Mouse (Mus musculus) retina, postnatal 7 days (tissue): ENCODE results near the gene Wnt9a.

ENCODE experiments used
- DNase-seq: peaks from one replicate; pipeline ENCODE4 v3.0.0-alpha.2; 2012; ENCODE audit warnings: low read depth, low spot score

The Wnt9a gene

GRCm38 (mm10) chr11:59302700-59303569 is 3.8 kb upstream of the Wnt9a start:
- peak; percentile 78 for DNase-seq

GRCm38 (mm10) chr11:59305008-59305820 is 1.5 kb upstream of the Wnt9a start:
- DNase-seq = no peak

DNA sequence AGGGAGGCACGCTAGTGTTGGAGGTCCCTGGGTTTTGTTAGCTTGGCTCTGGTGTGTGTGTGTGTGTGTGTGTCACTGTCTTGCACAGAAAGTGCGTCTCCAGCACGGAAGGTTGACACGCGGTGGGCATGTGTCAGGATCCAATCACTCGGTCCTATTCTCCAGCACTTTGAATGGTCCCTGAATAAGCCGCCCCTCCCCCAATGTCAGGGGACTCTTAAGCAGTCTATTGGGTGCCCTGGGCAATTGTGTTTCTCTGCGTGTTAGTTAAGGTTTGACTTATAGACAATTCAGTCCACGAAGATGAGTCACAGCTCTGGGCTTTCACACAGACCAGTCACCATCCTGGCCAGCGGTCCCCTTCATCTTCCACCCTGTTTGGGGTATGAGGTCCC is 910 bp upstream of the Wnt9a start:
- DNase-seq = no peak

- peak; percentile 61 for DNase-seq
Measured at GRCm38 (mm10) chr11:59307422-59308163, 865 bp downstream of the Wnt9a start.

DNA sequence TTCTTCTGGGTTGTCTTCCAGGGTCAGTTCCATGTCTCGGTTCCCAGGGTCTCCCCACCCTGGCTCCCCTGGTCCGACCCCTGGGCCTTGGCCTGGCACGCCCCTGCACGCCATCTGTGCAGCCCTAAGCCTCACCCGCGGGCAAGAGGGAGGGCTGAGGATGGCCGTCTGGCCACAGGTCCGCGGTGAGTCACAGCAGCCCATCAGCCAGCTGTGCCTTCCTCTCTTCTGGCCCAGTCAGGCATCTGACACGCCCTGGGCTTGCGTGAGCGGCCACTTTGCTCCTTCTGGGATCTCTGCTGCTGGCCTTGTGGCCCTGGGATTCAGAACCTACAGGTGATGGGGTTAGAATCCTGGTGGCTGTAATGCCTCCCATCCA is 1.4 kb downstream of the Wnt9a start:
- peak; percentile 49 for DNase-seq

- DNase-seq = no peak
Measured at GRCm38 (mm10) chr11:59308625-59309024, 1.9 kb downstream of the Wnt9a start.

DNA sequence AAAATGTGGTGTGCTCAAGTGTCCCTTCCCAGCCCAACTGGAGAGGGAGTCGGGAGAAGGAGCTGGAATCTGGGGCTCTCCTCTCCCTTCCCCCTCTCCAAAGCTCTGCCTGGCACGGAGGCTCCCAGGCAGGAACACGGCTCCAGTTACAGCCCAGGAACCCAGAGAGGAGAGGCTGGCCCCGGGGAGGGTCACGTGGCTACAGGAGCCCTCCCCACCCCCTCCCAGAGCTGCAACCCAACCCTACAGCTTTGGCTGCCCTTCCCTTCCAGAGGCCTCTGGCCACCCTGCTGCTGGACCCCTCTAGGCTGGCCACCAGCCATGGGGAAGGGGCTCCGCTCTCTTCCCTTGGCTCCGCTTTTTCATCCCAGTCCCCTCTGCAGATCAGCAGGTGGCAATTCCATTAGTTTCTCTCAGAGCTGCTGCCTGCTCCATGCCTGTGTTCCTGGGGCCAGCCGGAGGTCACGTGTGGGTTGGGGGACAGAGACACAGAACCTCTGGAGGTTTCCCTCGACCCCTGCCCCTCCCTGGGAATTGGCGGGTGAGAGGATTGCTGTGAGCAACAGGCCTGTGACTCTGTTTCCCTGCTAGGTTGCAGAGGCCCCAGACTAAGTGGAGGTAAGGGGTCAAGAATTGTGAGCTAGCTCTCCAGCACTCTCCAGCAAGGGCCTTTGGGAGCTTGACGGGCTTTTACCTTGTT is 2.5 kb downstream of the Wnt9a start:
- no peak for DNase-seq

DNA sequence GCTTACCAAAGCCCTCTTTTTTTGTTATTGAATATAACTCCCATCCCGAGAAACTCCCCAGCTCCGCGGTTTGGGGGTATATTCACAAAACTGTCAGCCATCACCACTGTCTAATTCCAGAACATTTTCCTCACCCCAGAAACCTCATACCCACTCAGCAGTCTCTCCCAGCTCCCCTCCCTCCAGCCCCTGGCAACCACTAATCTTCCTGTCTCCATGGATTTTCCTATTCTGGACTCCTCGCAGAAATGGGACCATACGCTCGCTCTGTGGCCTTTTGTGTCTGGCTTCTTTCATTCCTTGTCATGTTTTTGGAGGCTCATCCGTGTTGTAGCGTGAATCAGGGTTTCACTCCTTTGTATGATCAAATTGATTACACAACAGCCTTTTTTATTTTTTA is 3.2 kb downstream of the Wnt9a start:
- DNase-seq = no peak

- DNase-seq = no peak
Measured at GRCm38 (mm10) chr11:59312060-59312459, 5.3 kb downstream of the Wnt9a start.

DNA sequence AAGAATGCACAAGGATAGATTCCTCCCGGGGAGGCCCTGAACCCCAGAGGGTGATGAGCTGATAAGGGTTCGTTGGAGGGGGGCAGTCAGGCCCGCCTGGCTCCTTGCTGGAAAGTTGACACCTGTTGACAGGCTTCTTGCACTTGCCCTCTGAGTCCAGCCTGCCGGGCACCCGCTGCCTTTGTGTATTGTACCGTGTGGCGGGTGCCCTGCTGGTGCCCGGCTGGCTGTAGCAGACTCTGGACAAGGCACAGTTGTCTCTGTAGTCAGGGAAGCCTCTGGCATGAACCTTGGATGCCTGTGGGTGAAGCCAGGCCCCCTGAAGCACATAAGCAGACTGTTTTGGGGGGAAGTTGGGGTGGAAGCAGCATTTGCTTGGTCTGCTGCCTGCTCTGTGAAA is 5.8 kb downstream of the Wnt9a start:
- DNase-seq = no peak

GRCm38 (mm10) chr11:59313029-59313811 is 6.5 kb downstream of the Wnt9a start:
- DNase-seq = no peak

- no peak for DNase-seq
Measured at GRCm38 (mm10) chr11:59313944-59314343, 7.2 kb downstream of the Wnt9a start.

GRCm38 (mm10) chr11:59316517-59316916 is 9.8 kb downstream of the Wnt9a start:
- DNase-seq = no peak

- no peak for DNase-seq
Measured at GRCm38 (mm10) chr11:59322988-59323387, 16.3 kb downstream of the Wnt9a start.

DNA sequence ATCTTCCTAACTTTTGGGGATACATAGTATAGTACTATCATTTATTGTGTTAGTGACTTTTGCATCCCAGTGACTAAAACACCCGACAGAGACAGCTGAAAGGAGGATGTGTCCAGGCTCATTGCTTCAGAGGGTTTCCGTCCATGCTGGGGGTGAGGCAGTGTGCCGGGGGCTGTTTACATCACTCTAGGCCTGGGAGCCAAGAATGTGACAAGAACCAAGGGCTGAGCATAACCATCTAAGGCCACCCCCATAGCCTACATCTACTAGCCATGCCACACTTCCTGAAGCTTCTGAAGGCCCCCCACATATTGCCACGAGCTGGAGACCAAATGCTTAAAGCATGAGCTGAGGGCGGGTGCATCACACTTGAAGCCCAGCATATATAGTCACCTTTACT is 18.0 kb downstream of the Wnt9a start:
- DNase-seq = no peak

DNA sequence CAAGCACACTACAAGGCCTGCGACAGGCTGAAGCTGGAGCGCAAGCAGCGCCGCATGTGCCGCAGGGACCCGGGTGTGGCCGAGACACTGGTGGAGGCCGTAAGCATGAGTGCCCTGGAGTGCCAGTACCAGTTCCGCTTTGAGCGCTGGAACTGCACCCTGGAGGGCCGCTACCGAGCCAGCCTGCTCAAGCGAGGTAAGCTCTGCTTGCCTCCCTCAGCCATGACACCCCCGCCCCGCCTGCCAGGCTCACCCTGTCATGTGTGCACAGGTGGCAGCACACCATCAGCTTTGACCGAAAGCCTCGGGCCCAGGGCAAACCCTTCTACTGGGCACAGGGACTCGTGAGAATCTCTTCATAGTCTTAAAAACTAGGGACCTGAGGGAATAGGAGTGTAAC is 20.9 kb downstream of the Wnt9a start:
- DNase-seq = no peak

DNA sequence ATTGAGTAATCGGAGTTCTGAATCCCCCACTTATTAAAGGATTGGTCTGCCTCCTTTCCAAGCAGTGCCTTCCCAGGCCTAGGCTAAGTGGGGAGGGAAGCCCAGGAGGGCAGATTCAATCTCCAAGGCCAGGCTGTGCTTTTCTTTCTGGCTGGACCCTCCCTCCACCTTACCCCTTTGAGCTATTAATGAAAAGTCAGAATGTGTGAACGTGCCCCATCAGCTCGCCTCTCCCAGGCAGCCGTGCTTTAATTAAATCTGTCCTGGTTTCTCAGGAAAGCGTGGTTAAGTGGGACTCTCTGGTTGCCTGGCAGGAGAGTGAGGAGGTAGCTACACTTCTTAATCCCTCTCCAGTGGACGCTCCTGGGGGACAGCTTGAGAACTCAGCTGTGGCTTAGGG is 22.9 kb downstream of the Wnt9a start:
- no peak for DNase-seq

GRCm38 (mm10) chr11:59330560-59330959 is 23.8 kb downstream of the Wnt9a start:
- DNase-seq = peak; percentile 58

DNA sequence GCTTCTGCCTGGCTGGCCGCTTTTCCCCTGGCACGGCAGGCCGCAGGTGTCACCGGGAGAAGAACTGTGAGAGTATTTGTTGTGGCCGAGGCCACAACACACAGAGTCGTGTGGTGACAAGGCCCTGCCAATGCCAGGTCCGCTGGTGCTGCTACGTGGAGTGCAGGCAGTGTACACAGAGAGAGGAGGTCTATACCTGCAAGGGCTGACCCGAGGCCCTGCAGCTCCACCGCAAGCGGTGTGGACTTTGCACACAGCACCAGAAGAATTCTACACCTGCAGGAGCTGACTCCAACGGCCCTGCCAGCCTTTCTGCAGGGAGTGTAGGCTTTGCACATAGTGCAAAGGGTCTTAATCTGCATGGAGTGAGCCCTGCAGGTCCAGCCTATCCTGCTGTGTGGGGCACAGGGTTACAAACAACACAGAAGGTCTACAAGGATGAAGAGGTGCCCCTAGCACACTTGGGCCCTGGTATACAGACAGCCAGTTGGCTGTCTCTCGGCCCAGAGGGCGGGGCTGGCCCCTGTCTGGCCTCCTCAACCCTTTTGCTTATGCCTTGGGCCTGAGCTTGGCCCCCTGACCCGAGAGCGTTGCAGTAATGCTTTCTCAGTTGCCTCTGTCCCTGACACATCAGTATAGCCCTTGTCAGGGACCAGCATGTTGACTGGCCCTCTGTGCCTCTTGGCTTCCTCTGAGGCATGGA is 24.6 kb downstream of the Wnt9a start:
- no peak for DNase-seq

GRCm38 (mm10) chr11:59332938-59333337 is 26.2 kb downstream of the Wnt9a start:
- DNase-seq = no peak
